Mouse (Mus musculus) right cerebral cortex, adult 2 months (tissue): ENCODE data around the gene Cldn19.

Experiments used
- DNase-seq, 2 experiments: peaks; one replicate each; pipeline ENCODE4 v3.0.0; 2021 to 2022; ENCODE audit warnings: low spot score in 2 of 2

Gene Cldn19

DNA sequence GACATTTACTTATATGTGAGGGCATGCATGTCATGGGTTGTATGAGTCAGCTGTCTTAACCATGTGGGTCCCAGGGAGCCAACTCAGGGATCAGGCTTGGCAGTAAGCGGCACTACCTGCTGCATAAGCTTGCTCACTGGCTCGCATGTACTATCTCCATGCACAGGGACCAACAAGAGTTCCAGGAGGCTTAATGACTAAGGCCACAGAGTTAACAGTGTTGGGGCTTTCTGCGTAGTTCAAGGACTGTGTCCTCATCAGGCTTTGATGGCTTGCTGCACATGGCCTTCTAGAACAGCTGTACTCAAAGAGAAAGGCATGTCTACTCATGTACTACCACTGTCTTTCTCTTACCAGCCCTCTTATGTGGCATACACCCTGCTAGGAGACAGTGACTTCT, 45.5 kb downstream of the Cldn19 start:
- DNase-seq, result no peak

DNA sequence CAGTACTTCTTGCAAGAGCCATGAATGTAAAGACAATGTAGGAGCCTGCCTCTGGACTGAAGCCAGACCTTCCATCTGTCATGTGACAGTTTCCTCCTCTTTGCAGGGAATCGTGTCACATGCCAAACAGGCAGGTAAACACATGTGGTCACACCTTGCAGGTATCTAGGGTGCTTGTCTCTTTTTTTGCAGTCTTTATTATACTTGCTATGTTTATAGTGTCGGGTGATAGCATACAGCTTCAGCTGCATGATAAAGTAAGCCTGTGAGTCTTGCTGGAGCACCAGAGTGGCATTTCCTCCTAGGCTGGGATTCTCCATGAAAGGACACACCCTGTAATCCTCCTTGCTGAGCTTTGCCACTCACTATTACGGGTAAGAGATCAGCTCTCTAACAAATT, 46.6 kb downstream of the Cldn19 start:
- DNase-seq, result no peak

DNA sequence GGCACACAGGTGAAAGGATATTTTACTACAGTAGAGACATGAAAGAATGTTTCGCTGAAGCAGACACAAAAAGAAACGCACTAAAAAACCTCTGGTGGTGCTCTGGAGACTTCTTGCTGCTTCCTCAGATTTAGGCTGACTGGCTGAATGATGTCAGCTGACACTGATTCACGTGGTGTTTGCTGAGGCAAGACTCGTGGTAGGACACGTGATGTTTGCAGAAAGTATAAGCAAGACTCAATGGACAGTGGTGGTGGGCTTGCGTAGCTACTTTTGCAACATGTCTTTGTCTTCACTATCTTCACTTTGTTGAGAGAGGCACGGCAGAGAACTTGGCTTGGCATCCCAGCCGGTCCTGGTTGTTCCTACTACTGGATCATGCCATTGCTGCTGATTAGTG, 48.1 kb downstream of the Cldn19 start:
- no peak for DNase-seq

DNA sequence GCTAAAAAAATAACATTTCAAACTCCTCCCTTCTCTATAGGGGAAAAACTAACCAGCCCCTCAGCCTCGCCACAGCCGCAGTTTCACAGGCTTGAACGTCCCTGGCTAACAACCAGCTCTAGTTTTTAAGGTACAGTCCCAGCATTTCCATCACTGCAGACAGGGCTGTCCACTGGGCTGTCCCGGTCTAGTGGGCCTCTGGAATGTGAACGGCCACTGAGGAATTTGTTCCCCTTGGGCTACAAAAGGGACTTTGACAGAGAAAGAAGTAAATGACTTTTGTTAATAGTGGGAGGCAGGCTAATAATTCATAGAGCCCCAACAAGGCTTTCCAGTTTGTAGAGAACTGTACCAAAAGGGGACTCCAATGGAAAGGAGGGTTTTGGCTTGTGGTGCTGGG, 50.2 kb downstream of the Cldn19 start:
- no peak for DNase-seq
